Mouse (Mus musculus) kidney, postnatal 25 days (tissue): ENCODE results near the gene Ttc19.
A peak's percentile ranks its signal among the peaks of the same experiment; 100 is the strongest.

Source experiments
- DNase-seq, 2 experiments: peaks; one replicate each; pipeline ENCODE4 v3.0.0; 2021; ENCODE audit warnings: mixed read lengths in 2 of 2

Ttc19 gene

GRCm38 (mm10) chr11:62280675-62281600 is at the start of gene Ttc19, which contains the start of gene Zswim7:
Gene Ttc19, plus strand, starts transcription at chr11:62281473.
Gene Zswim7, minus strand, starts transcription at chr11:62281375.
- DNase-seq: peak; percentile 93 to 96

- DNase-seq: peak; percentile 55 to 69
These were observed 40.5 kb upstream of the Ttc19 start for GRCm38 (mm10) chr11:62240631-62241261.

- no peak for DNase-seq
These were observed 37.4 kb upstream of the Ttc19 start for GRCm38 (mm10) chr11:62243871-62244270.

- DNase-seq: no peak
These were observed 36.8 kb upstream of the Ttc19 start for GRCm38 (mm10) chr11:62244471-62244870.

GRCm38 (mm10) chr11:62247759-62248400 is 33.4 kb upstream of the Ttc19 start:
- no peak for DNase-seq

GRCm38 (mm10) chr11:62248401-62249244 is 32.6 kb upstream of the Ttc19 start, which contains the start of gene Adora2b:
Gene Adora2b, plus strand, starts transcription at chr11:62248984.
- peak; percentile 83 to 89 for DNase-seq

GRCm38 (mm10) chr11:62249266-62250037 is 31.8 kb upstream of the Ttc19 start:
- peak; percentile 75 to 77 for DNase-seq

- DNase-seq: peak in 1 of 2 experiments; percentile 50
These were observed 30.2 kb upstream of the Ttc19 start for GRCm38 (mm10) chr11:62251047-62251446.

- no peak for DNase-seq
These were observed 27.9 kb upstream of the Ttc19 start for GRCm38 (mm10) chr11:62253380-62253779.

- no peak for DNase-seq
These were observed 22.1 kb upstream of the Ttc19 start for GRCm38 (mm10) chr11:62259214-62259613.

GRCm38 (mm10) chr11:62263599-62263998 is 17.7 kb upstream of the Ttc19 start:
- DNase-seq: peak in 1 of 2 experiments; percentile 18

GRCm38 (mm10) chr11:62264018-62264417 is 17.3 kb upstream of the Ttc19 start:
- peak in 1 of 2 experiments; percentile 10 for DNase-seq

- no peak for DNase-seq
These were observed 15.6 kb upstream of the Ttc19 start for GRCm38 (mm10) chr11:62265642-62266041.

GRCm38 (mm10) chr11:62266466-62267214 is 14.6 kb upstream of the Ttc19 start:
- peak in 1 of 2 experiments; percentile 26 for DNase-seq

GRCm38 (mm10) chr11:62268381-62268780 is 12.9 kb upstream of the Ttc19 start:
- peak in 1 of 2 experiments; percentile 17 for DNase-seq

- DNase-seq: no peak
These were observed 12.2 kb upstream of the Ttc19 start for GRCm38 (mm10) chr11:62269097-62269496.

GRCm38 (mm10) chr11:62270851-62271250 is 10.4 kb upstream of the Ttc19 start:
- DNase-seq: peak in 1 of 2 experiments; percentile 6

- DNase-seq: peak in 1 of 2 experiments; percentile 31
These were observed 4.2 kb upstream of the Ttc19 start for GRCm38 (mm10) chr11:62277086-62277485.

- DNase-seq: peak; percentile 74 to 87
These were observed 3.2 kb upstream of the Ttc19 start for GRCm38 (mm10) chr11:62278027-62278426.

GRCm38 (mm10) chr11:62281601-62281997 is 326 bp downstream of the Ttc19 start:
- DNase-seq: peak; percentile 68 to 92
